In genomic region chr3:101410202-101410601, GRCm38 (mm10) we compare ENCODE assay signal across 16 mouse cellular contexts. TPM values are rescaled to one million over a fixed set of nuclear protein-coding genes. Genes with fewer than 3 reads are reported as not detected.
DNase-seq lines count a peak whose midpoint lies in the region; ATAC-seq and TF ChIP-seq lines count a peak whose summit lies in the region.
"Had no signal": no experiment of that assay in that cellular context is flagged by ENCODE, and none has a peak within 500 bp of the region (broad histone marks: within the 10 kb centered on the region; RNA-seq: fewer than 3 reads in every experiment).

No protein-coding gene starts in this region.

- H3K9ac ChIP-seq in lung, embryonic 14.5 days, result no peak overlapping the region
- H3K9ac ChIP-seq in ES-E14 (ENCODE audit: insufficient read depth, low read depth, low read length, poor library complexity, severe bottlenecking), result 0 out of 2 replicates have a peak overlapping the region, but pooled peaks have one; percentile 2
- no peak overlapping the region for H3K9ac ChIP-seq in hindbrain, embryonic 15.5 days
- H3K9ac ChIP-seq: liver, embryonic 15.5 days; neural tube, embryonic 12.5 days had no signal

- no peak overlapping the region for H3K4me2 ChIP-seq in lung, embryonic 14.5 days
- no peak overlapping the region for H3K4me2 ChIP-seq in hindbrain, embryonic 15.5 days
- H3K4me2 ChIP-seq: liver, embryonic 15.5 days; neural tube, embryonic 12.5 days had no signal

- H3K27me3 ChIP-seq in heart, embryonic 10.5 days (ENCODE audit: insufficient read depth, poor library complexity, severe bottlenecking), result no peaks in the 10 kb centered on the region
- no peaks in the 10 kb centered on the region for H3K27me3 ChIP-seq in lung, embryonic 14.5 days (ENCODE audit: insufficient read depth, low read length)
- H3K27me3 ChIP-seq in hindbrain, embryonic 15.5 days, result no peaks in the 10 kb centered on the region
- H3K27me3 ChIP-seq: liver, embryonic 15.5 days; neural tube, embryonic 12.5 days had no signal

- peak overlapping the region; percentile 73; the same call in 1 of the 2 replicates for H3K27ac ChIP-seq in heart, embryonic 10.5 days
- peak overlapping the region; percentile 15; the same call in 1 of the 2 replicates for H3K27ac ChIP-seq in lung, embryonic 14.5 days (ENCODE audit: low read depth)
- peak overlapping the region; percentile 25; the same call in 1 of the 2 replicates for H3K27ac ChIP-seq in ES-E14 (ENCODE audit: insufficient read depth, low read depth, low read length, poor library complexity, severe bottlenecking)
- peak overlapping the region; percentile 41; the same call in 1 of the 2 replicates for H3K27ac ChIP-seq in hindbrain, embryonic 15.5 days (replicated peaks)
- H3K27ac ChIP-seq: liver, embryonic 15.5 days; neural tube, embryonic 12.5 days had no signal

- peaks cover 94% of the 10 kb centered on the region for H3K4me1 ChIP-seq in heart, embryonic 10.5 days
- peaks cover 57% of the 10 kb centered on the region for H3K4me1 ChIP-seq in lung, embryonic 14.5 days (ENCODE audit: insufficient read depth)
- H3K4me1 ChIP-seq in lung, adult 2 months (ENCODE audit: control insufficient read depth, insufficient read depth, low read length), result peaks cover 3% of the 10 kb centered on the region
- peaks cover 9 to 43% of the 10 kb centered on the region in 2 experiments for H3K4me1 ChIP-seq in ES-E14 (ENCODE audit: control insufficient read depth in 2 of 2, insufficient read depth in 2 of 2, low read length in 2 of 2, poor library complexity in 1 of 2)
- peaks cover 46% of the 10 kb centered on the region for H3K4me1 ChIP-seq in hindbrain, embryonic 15.5 days (replicated peaks)

- DNase-seq in heart, embryonic 10.5 days (ENCODE audit: low spot score), result no peak
- DNase-seq in heart, postnatal 4 days, result no peak
- no peak for DNase-seq in lung, embryonic 14.5 days
- no peak for DNase-seq in lung, adult 2 months
- DNase-seq in ES-E14 (ENCODE audit: low read depth, low spot score), result no peak
- DNase-seq in left cerebral cortex, postnatal 25 days (ENCODE audit: low spot score in 2 of 2), result no peak
- no peak for DNase-seq in urinary bladder, postnatal 10 days (ENCODE audit: low spot score)
- DNase-seq: adrenal gland, postnatal 25 days; B cell, adult 2 months; heart, postnatal 14 days; kidney, postnatal 14 days; right cerebral cortex, postnatal 4 days; thymus, adult 18-20 months had no signal

- in situ Hi-C loops in ES-E14 (cut with MboI; ENCODE audit: low sequenced_read_pairs in 2 of 2, unreplicated experiment in 2 of 2), result no loop called here

- TF ChIP-seq CTCF in lung, embryonic 14.5 days (IDR thresholded peaks at IDR 0.05; ENCODE audit: low read depth), result no peak
- no peak for TF ChIP-seq CTCF in lung, adult 2 months (IDR thresholded peaks at IDR 0.05; ENCODE audit: insufficient read depth, low read length)

- H3K36me3 ChIP-seq in heart, embryonic 10.5 days, result no peaks in the 10 kb centered on the region
- H3K36me3 ChIP-seq in lung, embryonic 14.5 days (ENCODE audit: insufficient read depth), result no peaks in the 10 kb centered on the region
- no peaks in the 10 kb centered on the region for H3K36me3 ChIP-seq in ES-E14 (ENCODE audit: control insufficient read depth, insufficient read depth, low read length, poor library complexity, severe bottlenecking)
- no peaks in the 10 kb centered on the region for H3K36me3 ChIP-seq in hindbrain, embryonic 15.5 days
- H3K36me3 ChIP-seq: liver, embryonic 15.5 days; neural tube, embryonic 12.5 days had no signal

- intact Hi-C loops in left cerebral cortex, postnatal 25 days (cut with DNase I), result no loop called here

- no peak for ATAC-seq in lung, embryonic 14.5 days (ENCODE audit: insufficient read depth)
- ATAC-seq in hindbrain, embryonic 15.5 days (ENCODE audit: low FRiP score, low read depth), result no peak

- TF ChIP-seq POLR2A in lung, adult 2 months (IDR thresholded peaks at IDR 0.05; ENCODE audit: borderline replicate concordance, extremely low read depth, low read depth, low read length), result no peak

- no peaks in the 10 kb centered on the region for H3K9me3 ChIP-seq in heart, embryonic 10.5 days
- H3K9me3 ChIP-seq in lung, embryonic 14.5 days (ENCODE audit: low read depth, low read length), result no peaks in the 10 kb centered on the region
- no peaks in the 10 kb centered on the region for H3K9me3 ChIP-seq in ES-E14 (ENCODE audit: control insufficient read depth, insufficient read depth, low read depth, low read length)
- H3K9me3 ChIP-seq in hindbrain, embryonic 15.5 days, result no peaks in the 10 kb centered on the region
- H3K9me3 ChIP-seq: liver, embryonic 15.5 days; neural tube, embryonic 12.5 days had no signal

- H3K4me3 ChIP-seq in heart, embryonic 10.5 days, result no peak overlapping the region
- no peak overlapping the region for H3K4me3 ChIP-seq in lung, embryonic 14.5 days (ENCODE audit: low read depth, low read length)
- H3K4me3 ChIP-seq in lung, adult 2 months (replicated peaks; ENCODE audit: extremely low read depth, low read depth, low read length), result no peak overlapping the region
- peak overlapping the region in 1 of 2 experiments; percentile 53; a peak in 1 of 4 replicates for H3K4me3 ChIP-seq in ES-E14 (ENCODE audit: insufficient read depth in 1 of 2, low read depth in 1 of 2, low read length in 2 of 2, poor library complexity in 1 of 2, severe bottlenecking in 1 of 2)
- no peak overlapping the region for H3K4me3 ChIP-seq in hindbrain, embryonic 15.5 days
- H3K4me3 ChIP-seq: liver, embryonic 15.5 days; neural tube, embryonic 12.5 days had no signal

- 46% methylated on average over 2 of the region's 2 CpGs for WGBS in heart, embryonic 10.5 days
- 38% methylated on average over 2 of the region's 2 CpGs for WGBS in lung, embryonic 14.5 days
- 75% methylated on average over 2 of the region's 2 CpGs for WGBS in lung, adult 2 months
- WGBS in hindbrain, embryonic 15.5 days, result 19% methylated on average over 2 of the region's 2 CpGs

TF ChIP-seq in ES-E14, 5 proteins besides CTCF, POLR2A, EP300 and RAD21:
- TF ChIP-seq ZNF384 (IDR thresholded peaks at IDR 0.05; ENCODE audit: low read depth, low read length), result no peak

RNA-seq across cellular contexts. Expression of gene Igsf3, which starts 33.3 kb away (rescaled TPM):
- 41.9 and 45.9 TPM in 2 replicates for polyA plus RNA-seq in heart, embryonic 10.5 days (2016; fragmentation: Nextera tagmentation; extraction: Ambion mirVana)
- total RNA-seq in heart, postnatal 4 days (2021), result 10 to 100 TPM; 26.9 to 29.8 TPM
- polyA plus RNA-seq in lung, embryonic 14.5 days (2014; fragmentation: Nextera tagmentation; extraction: Ambion mirVana), result 23.4 and 24.1 TPM in 2 replicates
- 7.3 and 8.0 TPM in 2 replicates for polyA plus RNA-seq in lung, adult 2 months (2012; rRNA removed)
- total RNA-seq in ES-E14 (2012; rRNA removed), result 22.9 and 49.5 TPM in 2 replicates
- polyA plus RNA-seq in hindbrain, embryonic 15.5 days (2015; fragmentation: Nextera tagmentation; extraction: Ambion mirVana), result 80.2 and 90.6 TPM in 2 replicates
- 10 to 100 TPM; 21.4 to 22.0 TPM for total RNA-seq in left cerebral cortex, postnatal 25 days (2021)

Comparison
In these comparisons a context has a peak if more than half of its experiments do, and no peak if none do; other contexts are left out.
1. H3K27ac ChIP-seq: peak in every context shown above with its lines; median percentile 73 in heart, embryonic 10.5 days; 41 in hindbrain, embryonic 15.5 days; 25 in ES-E14; 15 in lung, embryonic 14.5 days.